Mouse (Mus musculus) brain, embryonic 14.5 days (tissue): Measurements from ENCODE around the gene Zfp518b. TPM values are rescaled to one million over a fixed set of nuclear protein-coding genes. Genes with fewer than 3 reads are reported as not detected.

Source experiments
- DNase-seq: peaks from one replicate; pipeline ENCODE4 v3.0.0-alpha.2; 2011; ENCODE audit warnings: low read depth
- CTCF ChIP-seq: fragments of 200-500 bp; IDR thresholded peaks from 2 replicates; pipeline ENCODE4 v1.5.1; 2012; ENCODE audit warnings: inconsistent platforms, mild to moderate bottlenecking, moderate library complexity, borderline replicate concordance; ENCODE audit not compliant: insufficient read depth, insufficient read length; ENCODE audit errors: extremely low read depth
- POLR2A ChIP-seq: fragments of 200-500 bp; IDR thresholded peaks from 2 replicates; pipeline ENCODE4 v1.6.1; 2012; ENCODE audit warnings: mild to moderate bottlenecking, inconsistent platforms, borderline replicate concordance; ENCODE audit not compliant: poor library complexity, insufficient read depth, insufficient read length, severe bottlenecking; ENCODE audit errors: extremely low read depth
- polyA plus RNA-seq: library from polyadenylated mRNA; depleted of rRNA; stranded (reverse); fragments of >200 nt; gene quantifications from 2 replicates; pipeline ENCODE4 v1.2.3, GENCODE M21; 2012; rRNA removed

The Zfp518b gene
- polyA plus RNA-seq: 17.3 and 26.8 TPM in 2 replicates

DNA sequence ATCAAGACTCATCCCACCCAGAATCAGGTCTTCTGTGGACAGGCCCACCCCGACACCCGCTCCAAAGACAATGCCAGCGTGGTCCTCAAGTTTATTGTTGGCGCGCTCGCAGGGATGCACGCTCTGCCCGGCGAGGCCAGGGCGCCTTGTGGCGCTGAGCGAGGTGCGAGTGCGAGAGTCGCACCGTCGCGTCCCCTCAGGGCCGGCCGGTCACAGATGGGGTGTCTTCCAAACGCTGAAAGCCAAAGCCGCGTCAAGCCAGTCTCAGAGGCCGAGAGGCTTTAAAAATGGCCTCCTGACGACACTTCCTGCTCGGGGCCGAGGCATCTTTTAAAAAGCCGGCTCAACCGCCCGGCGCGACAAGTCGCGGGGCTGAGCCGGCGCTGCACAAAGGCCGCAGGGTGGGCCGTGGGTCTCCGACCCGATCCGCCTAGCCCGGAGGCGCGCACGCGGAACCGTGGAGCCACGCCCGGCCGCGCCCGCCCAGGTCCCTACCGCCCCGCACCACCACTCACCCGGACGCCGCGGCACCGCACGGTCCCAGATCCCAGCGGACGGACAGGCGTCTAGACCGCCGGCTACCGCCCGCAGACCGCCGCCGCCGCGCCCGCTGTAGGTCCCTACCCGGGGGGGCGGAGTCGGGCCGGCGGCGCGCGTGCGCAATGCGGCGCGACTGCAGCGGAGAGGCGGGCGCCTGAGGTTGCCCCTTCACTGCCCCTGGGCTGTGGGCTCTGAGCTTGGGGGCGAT, at the start of gene Zfp518b:
Gene Zfp518b, minus strand, starts transcription at position 663 of the 748 bp plus-strand sequence.
- TF ChIP-seq CTCF (no peak), POLR2A (peak; percentile 88)
- DNase-seq: peak; percentile 89

DNA sequence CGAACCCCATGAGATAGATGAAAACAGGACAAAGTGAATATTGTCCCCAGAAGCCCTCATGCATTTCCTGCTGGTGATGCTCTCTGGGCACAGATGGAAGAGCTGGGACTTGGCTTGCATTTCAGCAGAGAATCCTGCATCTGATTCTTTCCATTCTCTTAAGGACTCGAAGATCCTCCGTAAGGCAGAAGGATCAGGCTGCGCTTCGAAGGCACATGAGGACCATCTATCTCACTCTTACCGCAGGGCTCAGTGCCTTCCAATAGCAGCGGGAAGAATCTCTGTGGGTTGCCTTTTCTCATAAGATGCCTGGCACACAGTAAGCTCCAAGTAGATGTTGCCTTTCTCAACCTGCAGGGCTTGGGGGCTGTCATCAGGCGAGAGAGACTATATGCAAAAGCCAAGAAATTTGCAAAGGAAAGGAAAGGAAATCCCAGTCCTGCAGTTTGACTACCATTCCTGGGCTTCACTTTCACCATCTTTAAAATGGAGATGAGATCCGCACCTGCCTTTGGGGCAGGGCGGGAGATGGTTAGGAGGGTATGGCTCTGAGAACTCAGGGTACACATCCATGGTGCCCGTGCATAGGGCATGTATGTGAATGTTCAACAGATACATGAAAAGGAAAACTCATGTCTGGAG, 24.4 kb upstream of the Zfp518b start:
- DNase-seq: no peak
- TF ChIP-seq CTCF (no peak), POLR2A (no peak)

DNA sequence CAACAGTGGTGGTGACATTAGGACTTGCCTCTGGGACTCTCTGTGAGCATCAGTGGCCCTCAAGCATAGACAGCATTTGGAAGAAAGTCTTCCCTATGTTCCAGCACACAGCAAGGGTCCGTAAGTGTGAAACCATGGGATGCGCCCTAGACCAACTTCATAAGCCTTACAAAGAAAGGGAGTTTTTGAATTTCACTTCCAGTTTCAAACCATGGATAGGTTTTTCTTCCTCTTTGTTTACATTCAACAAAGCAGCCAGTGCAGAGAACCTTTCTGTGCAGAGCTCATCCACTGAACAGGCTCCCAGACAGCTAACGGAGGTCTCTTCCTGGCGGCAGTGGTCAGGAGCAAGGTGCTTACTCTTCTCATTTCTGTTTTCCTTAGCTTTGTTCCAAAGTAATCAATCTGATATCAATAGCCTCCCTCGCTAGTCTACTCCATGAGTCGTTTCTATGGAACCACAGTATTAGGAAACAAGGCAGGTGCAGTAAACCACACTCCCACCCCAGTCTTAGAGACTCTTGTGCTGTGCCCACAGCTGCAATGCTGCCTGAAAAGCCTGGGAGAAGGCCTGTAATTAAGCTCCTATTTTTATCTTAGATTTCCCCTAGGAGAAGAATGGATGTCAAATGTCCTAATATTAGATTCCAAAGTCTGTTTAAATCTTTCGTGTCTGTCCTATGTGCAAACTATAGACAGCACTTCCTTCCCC, 22.9 kb upstream of the Zfp518b start:
- peak; percentile 52 for DNase-seq
- TF ChIP-seq CTCF (no peak), POLR2A (no peak)

DNA sequence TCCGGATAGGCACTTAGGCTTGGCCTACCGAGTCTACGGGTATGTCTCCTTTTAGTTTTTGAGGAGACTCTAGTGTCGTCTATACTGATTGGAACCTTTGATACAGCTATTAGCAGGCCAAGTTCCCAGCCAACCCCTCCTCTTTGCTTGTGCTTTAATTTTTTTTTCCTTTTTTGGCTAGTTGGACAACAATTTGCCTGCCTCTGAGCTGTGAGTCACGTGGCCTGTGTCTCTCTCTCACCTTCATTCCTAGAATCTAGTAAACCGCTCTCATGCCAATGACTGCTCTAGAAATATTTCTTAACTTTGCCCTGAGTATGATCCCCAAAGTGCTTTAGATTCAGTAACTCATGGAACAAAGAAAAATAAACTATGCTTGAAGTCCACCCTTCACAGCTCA, 18.3 kb upstream of the Zfp518b start:
- DNase-seq: no peak
- TF ChIP-seq CTCF: no peak
- TF ChIP-seq POLR2A: no peak

DNA sequence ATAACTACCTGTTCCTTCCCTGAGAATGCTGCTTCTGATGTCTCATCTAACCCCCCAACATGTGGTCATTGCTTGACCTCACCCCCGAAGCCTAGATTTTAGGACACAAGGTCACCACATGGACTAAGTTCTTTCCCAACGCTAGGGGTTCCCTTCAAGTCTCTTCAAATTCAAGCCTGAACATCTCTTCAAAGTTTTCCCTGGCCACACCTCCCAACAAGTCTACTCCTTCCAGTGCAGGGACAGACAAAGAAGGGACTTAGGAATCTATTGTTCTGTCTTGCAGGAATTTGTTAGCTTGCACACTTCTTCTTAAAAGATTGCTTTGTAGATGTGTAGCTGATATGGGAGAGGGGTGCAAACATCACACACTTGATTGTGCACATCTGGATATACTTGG, 17.5 kb upstream of the Zfp518b start:
- no peak for DNase-seq
- no peak for TF ChIP-seq POLR2A
- no peak for TF ChIP-seq CTCF

DNA sequence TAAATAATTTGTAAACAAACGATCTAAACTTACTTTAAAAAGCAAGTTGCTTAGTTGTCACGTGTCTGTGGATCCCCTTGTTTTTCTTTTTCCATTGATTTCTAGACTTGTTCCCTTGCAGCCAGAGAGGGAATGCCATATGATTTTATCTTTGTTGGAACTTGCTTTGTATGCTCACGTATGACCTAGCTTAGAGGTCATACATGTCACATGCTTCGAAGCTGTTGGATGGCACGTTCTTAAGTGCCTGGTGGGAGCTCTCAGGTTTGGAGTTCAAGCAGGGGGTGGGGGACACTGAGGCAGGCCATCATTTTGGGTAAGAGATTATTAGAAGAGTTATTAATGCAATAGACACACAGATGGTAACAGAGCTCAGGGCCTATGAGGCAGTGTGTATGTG, 13.8 kb upstream of the Zfp518b start:
- TF ChIP-seq CTCF (no peak), POLR2A (no peak)
- DNase-seq: no peak

DNA sequence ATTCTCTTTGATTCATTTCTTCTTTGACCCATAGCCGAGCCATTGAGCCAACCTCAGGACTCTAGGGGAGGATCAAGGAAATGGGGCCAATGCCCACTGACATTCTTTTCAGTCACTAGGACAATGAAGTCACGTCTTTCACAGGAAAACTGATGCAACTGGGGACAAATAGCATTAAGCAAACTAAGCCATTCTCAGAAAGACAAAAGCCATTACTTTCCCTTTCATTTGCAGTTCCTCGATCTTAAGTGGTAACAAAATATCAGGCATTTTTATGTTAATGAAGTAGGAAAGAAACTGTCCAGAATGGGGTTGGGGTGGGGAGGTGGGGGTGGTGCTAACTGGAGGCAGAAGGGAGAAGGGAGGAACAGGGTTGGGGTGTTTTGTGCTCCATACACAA, 13.4 kb upstream of the Zfp518b start:
- TF ChIP-seq POLR2A: no peak
- no peak for TF ChIP-seq CTCF
- DNase-seq: no peak

DNA sequence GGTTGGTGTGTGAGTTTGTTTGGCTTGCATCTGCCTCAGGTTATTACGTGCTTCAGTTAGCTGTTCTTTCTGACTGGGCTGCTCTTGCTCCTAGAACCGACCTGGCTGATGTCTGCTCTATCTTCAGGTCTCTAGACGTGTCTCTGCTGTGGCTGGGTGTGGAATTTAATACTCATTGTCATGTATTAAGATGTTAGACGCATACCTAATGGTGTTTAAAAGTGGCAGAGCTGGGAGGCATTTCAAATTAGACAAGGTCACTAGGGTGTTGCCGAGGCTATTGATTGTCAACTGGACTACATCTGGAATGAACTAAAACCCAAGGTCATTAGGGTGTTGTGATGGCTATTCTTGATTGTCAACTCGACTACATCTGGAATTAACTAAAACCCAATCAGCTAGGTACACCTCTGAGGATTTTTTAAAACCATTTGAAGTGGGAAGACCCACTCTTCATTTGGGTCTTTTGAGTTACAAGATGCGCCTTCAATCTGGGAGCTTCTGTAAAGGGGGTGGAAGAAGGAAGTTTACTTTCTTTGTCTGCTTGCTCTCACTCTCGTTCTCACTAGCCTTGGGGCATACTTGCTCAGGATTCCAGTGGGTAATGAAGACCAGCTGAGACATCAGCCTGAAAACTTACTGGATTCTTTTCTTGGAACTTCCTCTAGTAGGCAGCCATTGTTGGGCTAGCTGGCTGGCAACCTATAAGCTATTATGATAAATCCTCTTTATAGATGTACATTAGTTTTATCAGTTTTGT, 12.2 kb upstream of the Zfp518b start:
- no peak for DNase-seq
- TF ChIP-seq POLR2A (no peak), CTCF (no peak)

DNA sequence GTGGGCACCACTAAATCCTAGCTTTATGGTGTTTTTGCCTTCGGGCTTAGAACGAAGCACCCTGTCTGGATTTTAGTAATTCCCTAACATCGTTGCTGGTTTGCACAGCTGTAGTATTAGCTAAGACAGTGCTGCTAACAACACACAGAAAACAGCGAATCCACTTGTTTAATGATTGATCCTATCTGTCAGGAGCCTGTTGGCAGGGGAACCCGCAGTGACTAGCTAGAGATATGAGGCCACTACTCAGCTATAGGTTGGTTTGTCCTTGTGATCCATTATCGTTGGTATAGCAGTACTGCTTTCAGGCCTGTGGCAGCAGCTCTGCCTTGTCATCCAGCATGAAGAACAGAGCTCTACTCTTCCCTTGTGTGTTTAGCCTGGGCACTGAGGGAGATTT, 8.2 kb upstream of the Zfp518b start:
- DNase-seq: no peak
- TF ChIP-seq POLR2A: no peak
- no peak for TF ChIP-seq CTCF

DNA sequence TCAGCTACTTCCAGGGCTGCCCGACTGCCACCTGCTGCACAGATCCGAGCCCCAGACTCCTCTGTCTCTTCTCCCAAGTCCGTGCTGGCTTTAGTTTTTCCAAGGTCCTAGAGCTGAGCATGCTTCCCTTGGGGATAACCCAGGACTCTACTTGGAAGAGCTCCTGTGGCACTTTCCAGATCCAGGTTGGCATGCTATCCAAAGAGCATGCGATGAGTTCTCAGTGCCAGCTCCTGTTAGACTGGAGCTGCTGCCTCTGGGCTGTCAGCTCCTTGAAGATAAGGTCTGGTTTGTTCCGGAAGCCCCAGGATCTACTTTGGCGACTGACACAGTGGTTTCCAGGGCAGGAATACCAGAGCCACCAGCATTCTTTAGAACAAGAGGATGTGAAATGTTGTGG, 4.6 kb upstream of the Zfp518b start:
- DNase-seq: no peak
- TF ChIP-seq POLR2A: no peak
- TF ChIP-seq CTCF: no peak

DNA sequence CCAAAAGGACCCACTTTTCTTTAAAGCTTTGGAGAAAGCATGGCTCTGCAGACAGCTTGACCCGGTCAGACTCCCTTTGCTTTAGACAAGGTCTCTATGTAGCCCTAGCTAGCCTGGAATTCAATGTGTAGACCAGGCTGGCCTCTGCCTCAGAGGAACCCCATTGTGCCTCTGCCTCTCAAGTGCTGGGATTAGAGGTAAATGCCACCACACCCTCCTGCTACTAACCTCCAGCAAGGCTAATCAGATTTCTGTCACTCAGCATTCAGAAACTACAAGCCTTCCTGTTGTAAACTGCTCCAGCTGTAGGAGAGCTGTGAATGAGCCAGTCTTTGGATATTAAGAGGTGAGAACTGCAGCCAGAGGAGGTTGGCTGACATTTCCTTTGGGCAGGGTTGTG, 3.1 kb upstream of the Zfp518b start:
- TF ChIP-seq POLR2A: no peak
- TF ChIP-seq CTCF: no peak
- DNase-seq: no peak

DNA sequence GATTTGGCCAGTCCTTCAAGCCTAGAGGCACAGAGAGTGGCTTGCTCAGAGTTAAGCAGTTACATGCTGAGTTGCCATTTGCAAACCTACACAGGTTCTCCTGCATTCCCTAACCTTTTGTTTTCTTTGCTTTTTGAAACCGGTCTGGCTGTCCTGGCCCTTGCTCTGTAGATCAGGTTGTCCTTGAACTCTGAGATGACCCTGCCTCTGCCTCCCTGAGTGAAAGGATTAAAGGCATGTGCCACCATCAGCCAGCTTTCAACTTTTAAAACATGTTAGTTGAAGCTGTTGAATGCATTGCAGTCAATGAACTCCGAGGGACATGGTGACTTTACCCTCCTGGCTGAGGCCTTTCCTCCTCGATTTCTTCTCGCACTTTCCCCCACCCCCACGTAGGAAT, 25.8 kb downstream of the Zfp518b start:
- TF ChIP-seq POLR2A (no peak), CTCF (no peak)
- DNase-seq: no peak
